Mouse (Mus musculus): ENCODE data around the gene Amotl2.

Gene Amotl2

GRCm38 (mm10) chr9:102716481-102717163, at the start of gene Amotl2:
Amotl2 (plus strand) TSS chr9:102716672.
- no peak for DNase-seq

- DNase-seq, result no peak
Measured at GRCm38 (mm10) chr9:102668115-102668514, 48.4 kb upstream of the Amotl2 start.

- no peak for DNase-seq
Measured at GRCm38 (mm10) chr9:102668906-102669305, 47.6 kb upstream of the Amotl2 start.

GRCm38 (mm10) chr9:102673381-102673780, 43.1 kb upstream of the Amotl2 start:
- DNase-seq, result no peak

- DNase-seq, result no peak
Measured at GRCm38 (mm10) chr9:102675922-102676321, 40.5 kb upstream of the Amotl2 start.

- no peak for DNase-seq
Measured at GRCm38 (mm10) chr9:102681470-102681869, 35.0 kb upstream of the Amotl2 start.

GRCm38 (mm10) chr9:102687943-102688342, 28.5 kb upstream of the Amotl2 start:
- no peak for DNase-seq

- peak; percentile 42 to 73 for DNase-seq
Measured at GRCm38 (mm10) chr9:102689406-102689939, 27.0 kb upstream of the Amotl2 start.

- DNase-seq, result peak; percentile 27 to 38
Measured at GRCm38 (mm10) chr9:102689940-102690642, 26.4 kb upstream of the Amotl2 start.

- DNase-seq, result peak in 1 of 2 experiments; percentile 21
Measured at GRCm38 (mm10) chr9:102690891-102691290, 25.6 kb upstream of the Amotl2 start.

GRCm38 (mm10) chr9:102692564-102693475, 23.7 kb upstream of the Amotl2 start:
- no peak for DNase-seq

GRCm38 (mm10) chr9:102701042-102701441, 15.4 kb upstream of the Amotl2 start:
- peak; percentile 58 to 69 for DNase-seq

GRCm38 (mm10) chr9:102709504-102710135, 6.9 kb upstream of the Amotl2 start:
- DNase-seq, result peak; percentile 73 to 79

- DNase-seq, result peak in 1 of 2 experiments; percentile 15
Measured at GRCm38 (mm10) chr9:102710520-102710919, 6.0 kb upstream of the Amotl2 start.

- peak in 1 of 2 experiments; percentile 74 for DNase-seq
Measured at GRCm38 (mm10) chr9:102713797-102714196, 2.7 kb upstream of the Amotl2 start.

- DNase-seq, result peak; percentile 79 to 89
Measured at GRCm38 (mm10) chr9:102714893-102715505, 1.5 kb upstream of the Amotl2 start.

GRCm38 (mm10) chr9:102715506-102715900, 969 bp upstream of the Amotl2 start:
- no peak for DNase-seq

- peak; percentile 96 to 97 for DNase-seq
Measured at GRCm38 (mm10) chr9:102717164-102717885, 853 bp downstream of the Amotl2 start.

- peak; percentile 91 to 96 for DNase-seq
Measured at GRCm38 (mm10) chr9:102717886-102718643, 1.6 kb downstream of the Amotl2 start.

- no peak for DNase-seq
Measured at GRCm38 (mm10) chr9:102718676-102719075, 2.2 kb downstream of the Amotl2 start.

Measured in lung, adult 18-20 months (tissue).